Mouse (Mus musculus) cerebellum, adult (tissue): ENCODE measurements around the gene Col16a1.

ENCODE experiments used
- ATAC-seq: cut with Nextera tagmentation; 2 replicates; pipeline ENCODE4 v1.9.2; 2017; ENCODE audit warnings: mild to moderate bottlenecking, moderate library complexity, mixed read lengths; ENCODE audit not compliant: insufficient number of reproducible peaks, low FRiP score, low TSS enrichment

The Col16a1 gene

GRCm38 (mm10) chr4:130124110-130124509, 76.5 kb downstream of the Col16a1 start:
- ATAC-seq: no peak

- no peak for ATAC-seq
These were observed 77.5 kb downstream of the Col16a1 start for GRCm38 (mm10) chr4:130125164-130125563.

- ATAC-seq: no peak
These were observed 78.3 kb downstream of the Col16a1 start for GRCm38 (mm10) chr4:130125935-130126334.

- ATAC-seq: no peak
These were observed 81.3 kb downstream of the Col16a1 start for GRCm38 (mm10) chr4:130128907-130129306.

GRCm38 (mm10) chr4:130130082-130130481, 82.4 kb downstream of the Col16a1 start:
- no peak for ATAC-seq

GRCm38 (mm10) chr4:130130641-130131350, 83.2 kb downstream of the Col16a1 start:
- no peak for ATAC-seq

- ATAC-seq: no peak
These were observed 83.9 kb downstream of the Col16a1 start for GRCm38 (mm10) chr4:130131448-130132105.

- ATAC-seq: no peak
These were observed 85.8 kb downstream of the Col16a1 start for GRCm38 (mm10) chr4:130133399-130133798.

GRCm38 (mm10) chr4:130138441-130139213, 91.0 kb downstream of the Col16a1 start:
- ATAC-seq: no peak

GRCm38 (mm10) chr4:130139214-130139492, 91.5 kb downstream of the Col16a1 start, which contains the start of gene Hcrtr1:
Gene Hcrtr1, minus strand, starts transcription at chr4:130139359.
- 0 out of 2 replicates have a peak, but pooled peaks have one; percentile 15 for ATAC-seq

GRCm38 (mm10) chr4:130140992-130141402, 93.4 kb downstream of the Col16a1 start:
- ATAC-seq: no peak

GRCm38 (mm10) chr4:130141786-130142185, 94.1 kb downstream of the Col16a1 start:
- ATAC-seq: no peak

GRCm38 (mm10) chr4:130148405-130148804, 100.8 kb downstream of the Col16a1 start:
- ATAC-seq: no peak
